Mouse (Mus musculus): ENCODE results near the gene Adgrg7.
A peak's percentile ranks its signal among the peaks of the same experiment; 100 is the strongest.

Gene Adgrg7

GRCm38 (mm10) chr16:56795481-56796139, at the start of gene Adgrg7:
Gene Adgrg7, minus strand, starts transcription at chr16:56795855.
- DNase-seq (ENCODE audit: low read depth), result peak; percentile 5

- no peak for DNase-seq (ENCODE audit: low read depth)
Observed at GRCm38 (mm10) chr16:56842988-56843387, 47.3 kb upstream of the Adgrg7 start.

- DNase-seq (ENCODE audit: low read depth), result no peak
Observed at GRCm38 (mm10) chr16:56833312-56833711, 37.7 kb upstream of the Adgrg7 start.

GRCm38 (mm10) chr16:56831986-56832385, 36.3 kb upstream of the Adgrg7 start:
- no peak for DNase-seq (ENCODE audit: low read depth)

GRCm38 (mm10) chr16:56801370-56802109, 5.9 kb upstream of the Adgrg7 start:
- no peak for DNase-seq (ENCODE audit: low read depth)

GRCm38 (mm10) chr16:56800946-56801345, 5.3 kb upstream of the Adgrg7 start:
- no peak for DNase-seq (ENCODE audit: low read depth)

- DNase-seq (ENCODE audit: low read depth), result peak; percentile 59
Observed at GRCm38 (mm10) chr16:56800469-56800868, 4.8 kb upstream of the Adgrg7 start.

- no peak for DNase-seq (ENCODE audit: low read depth)
Observed at GRCm38 (mm10) chr16:56799541-56800029, 3.9 kb upstream of the Adgrg7 start.

GRCm38 (mm10) chr16:56798873-56799272, 3.2 kb upstream of the Adgrg7 start:
- peak; percentile 39 for DNase-seq (ENCODE audit: low read depth)

- no peak for DNase-seq (ENCODE audit: low read depth)
Observed at GRCm38 (mm10) chr16:56794383-56795144, 1.1 kb downstream of the Adgrg7 start.

- no peak for DNase-seq (ENCODE audit: low read depth)
Observed at GRCm38 (mm10) chr16:56793778-56794177, 1.9 kb downstream of the Adgrg7 start.

- DNase-seq (ENCODE audit: low read depth), result no peak
Observed at GRCm38 (mm10) chr16:56785943-56786342, 9.7 kb downstream of the Adgrg7 start.

GRCm38 (mm10) chr16:56771163-56772105, 24.2 kb downstream of the Adgrg7 start:
- peak; percentile 74 for DNase-seq (ENCODE audit: low read depth)

- peak; percentile 21 for DNase-seq (ENCODE audit: low read depth)
Observed at GRCm38 (mm10) chr16:56729060-56729459, 66.6 kb downstream of the Adgrg7 start.

- DNase-seq (ENCODE audit: low read depth), result no peak
Observed at GRCm38 (mm10) chr16:56724927-56725326, 70.7 kb downstream of the Adgrg7 start.

- DNase-seq (ENCODE audit: low read depth), result no peak
Observed at GRCm38 (mm10) chr16:56722357-56722756, 73.3 kb downstream of the Adgrg7 start.

- DNase-seq (ENCODE audit: low read depth), result no peak
Observed at GRCm38 (mm10) chr16:56719031-56719430, 76.6 kb downstream of the Adgrg7 start.

GRCm38 (mm10) chr16:56717224-56718200, 78.1 kb downstream of the Adgrg7 start, which contains the start of gene Tfg:
Gene Tfg, minus strand, starts transcription at chr16:56717450.
- DNase-seq (ENCODE audit: low read depth), result peak; percentile 99

- DNase-seq (ENCODE audit: low read depth), result peak; percentile 31
Observed at GRCm38 (mm10) chr16:56716557-56717179, 79.0 kb downstream of the Adgrg7 start.

- peak; percentile 14 for DNase-seq (ENCODE audit: low read depth)
Observed at GRCm38 (mm10) chr16:56715608-56716007, 80.0 kb downstream of the Adgrg7 start.

Measured in 416B (cell line).